Mouse (Mus musculus) right cerebral cortex, postnatal 4 days (tissue): Measurements from ENCODE around the gene Rtn4.
A peak's percentile ranks its signal among the peaks of the same experiment; 100 is the strongest.

ENCODE experiments used
- DNase-seq: peaks from one replicate; pipeline ENCODE4 v3.0.0-alpha.2; 2022

Rtn4 gene

GRCm38 (mm10) chr11:29766313-29766982 is 73.7 kb downstream of the Rtn4 start:
- DNase-seq: no peak

- DNase-seq: no peak
Observed at GRCm38 (mm10) chr11:29768523-29768922, 75.8 kb downstream of the Rtn4 start.

GRCm38 (mm10) chr11:29770666-29771400 is 78.1 kb downstream of the Rtn4 start:
- DNase-seq: no peak

GRCm38 (mm10) chr11:29772279-29772678 is 79.5 kb downstream of the Rtn4 start:
- no peak for DNase-seq

DNA sequence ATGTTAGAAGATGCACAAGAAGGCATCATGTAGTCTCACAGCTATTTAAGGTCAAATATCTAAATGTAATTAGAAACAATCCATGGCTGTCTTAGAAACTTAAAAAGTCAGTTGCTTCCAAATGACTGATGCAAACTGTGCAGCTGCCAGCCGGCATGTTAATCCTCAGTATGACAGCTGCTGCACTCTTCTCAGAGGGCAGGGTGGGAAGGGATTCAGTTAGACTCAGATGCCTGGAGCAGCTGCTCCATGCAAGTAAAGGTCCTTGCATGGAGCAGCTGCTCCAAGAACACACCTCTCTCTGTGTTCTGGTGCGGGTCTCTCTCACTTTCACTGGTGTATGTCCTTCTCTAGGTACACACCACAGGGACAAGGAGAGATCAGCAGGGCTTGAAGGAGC is 81.5 kb downstream of the Rtn4 start:
- DNase-seq: no peak

- DNase-seq: no peak
Observed at GRCm38 (mm10) chr11:29774760-29775159, 82.0 kb downstream of the Rtn4 start.

DNA sequence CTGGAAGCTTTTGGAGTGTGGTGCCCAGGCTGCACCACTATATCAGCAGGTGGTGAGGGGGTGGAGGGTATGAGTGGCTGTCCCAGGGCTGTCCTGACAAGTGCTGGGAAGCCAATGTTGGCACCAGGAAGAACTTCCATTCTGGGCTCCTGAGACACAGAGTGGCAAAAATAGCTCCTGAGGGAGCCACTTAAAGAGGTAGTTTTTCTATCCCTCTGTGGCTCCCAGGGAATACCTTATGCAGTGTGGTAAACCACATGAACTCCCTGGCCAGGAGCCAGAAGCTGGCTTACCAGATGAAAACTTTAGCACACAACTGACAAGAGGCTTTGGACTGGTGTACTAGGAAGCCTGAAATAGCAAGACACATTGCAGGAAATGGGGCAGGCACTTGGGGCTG is 85.2 kb downstream of the Rtn4 start:
- DNase-seq: peak; percentile 56

DNA sequence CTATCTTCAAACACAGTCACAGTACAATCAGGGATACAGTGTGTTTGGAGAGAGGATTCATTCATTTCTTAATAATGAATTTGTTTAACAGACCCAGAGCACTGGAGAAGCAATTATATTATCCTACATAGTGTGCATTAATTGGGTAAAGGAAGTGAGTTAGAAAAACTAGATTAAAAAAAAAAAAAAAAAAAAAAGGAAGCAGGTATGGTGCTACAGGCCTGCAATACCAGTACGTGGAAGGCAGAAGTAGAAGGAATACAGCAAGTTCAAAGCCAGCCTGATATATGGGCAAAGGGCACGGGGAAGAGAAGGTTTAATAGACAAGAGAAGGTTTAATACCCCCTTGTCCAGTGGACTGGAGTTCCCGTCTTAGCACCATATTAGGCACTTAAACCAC is 86.2 kb downstream of the Rtn4 start:
- DNase-seq: no peak

- no peak for DNase-seq
Observed at GRCm38 (mm10) chr11:29779409-29780026, 86.8 kb downstream of the Rtn4 start.

DNA sequence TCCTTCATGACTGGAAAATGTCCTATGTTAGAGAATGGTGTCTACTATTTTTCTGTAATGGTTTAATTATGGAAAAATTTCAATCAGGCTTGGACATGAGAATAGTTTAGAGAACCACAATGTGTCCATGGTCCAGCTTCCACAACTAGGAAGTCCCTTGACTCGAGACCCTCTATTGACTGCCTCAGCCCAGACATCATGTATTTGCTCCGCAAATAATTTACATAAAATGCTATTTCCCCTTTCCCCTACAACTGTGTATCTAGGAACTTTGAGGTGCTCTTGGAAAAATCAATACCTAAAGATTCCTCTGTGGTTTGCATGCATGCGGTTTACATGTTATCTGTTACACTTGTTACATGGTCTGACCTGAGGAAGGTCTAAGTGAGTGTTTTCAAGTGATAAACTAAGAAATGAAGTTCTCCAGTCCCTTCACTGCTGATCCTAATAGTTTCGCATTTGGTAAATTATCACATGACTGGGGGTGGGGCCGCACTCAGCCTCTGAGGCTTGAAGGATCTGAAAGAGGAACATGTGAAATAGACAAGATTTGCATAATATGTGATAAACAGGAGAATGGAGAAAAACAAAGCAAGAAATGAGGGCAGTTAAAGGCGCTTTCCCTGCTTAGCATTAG is 94.0 kb downstream of the Rtn4 start:
- DNase-seq: no peak

- no peak for DNase-seq
Observed at GRCm38 (mm10) chr11:29787473-29787872, 94.7 kb downstream of the Rtn4 start.

GRCm38 (mm10) chr11:29788499-29788898 is 95.8 kb downstream of the Rtn4 start:
- no peak for DNase-seq

DNA sequence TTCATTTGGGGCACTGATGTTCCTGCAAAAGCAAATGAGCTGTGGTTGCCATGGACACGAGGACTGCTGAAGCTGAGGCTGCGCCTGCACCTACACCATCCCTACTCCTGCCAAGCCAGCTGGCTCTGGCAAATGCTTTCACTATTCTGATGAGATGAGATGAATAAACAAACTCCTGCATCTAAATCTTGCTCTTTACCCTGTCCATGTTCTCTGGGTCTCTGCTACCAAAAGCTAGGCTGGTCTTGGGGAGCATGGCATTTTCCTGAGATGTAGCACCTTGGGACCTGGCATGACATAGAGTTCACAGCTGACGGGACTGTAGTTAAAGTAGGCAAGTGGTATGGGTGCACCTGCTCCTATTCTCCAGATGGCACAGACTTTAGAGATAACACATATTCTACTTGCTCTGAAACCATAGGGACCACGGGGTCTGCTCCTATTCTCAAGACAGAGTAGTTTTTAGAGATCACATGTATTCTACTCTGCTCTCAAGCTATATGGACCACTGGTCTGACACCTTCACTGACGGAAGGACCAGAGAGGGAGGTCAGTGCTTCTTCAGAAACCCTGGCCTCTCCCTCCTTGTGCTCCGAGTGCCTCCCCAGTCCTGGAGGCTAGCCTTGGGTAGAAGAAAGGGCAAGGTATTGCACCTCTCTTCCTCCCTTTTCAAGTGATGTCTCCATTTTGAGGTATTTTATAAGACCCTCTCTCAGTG is 96.3 kb downstream of the Rtn4 start:
- DNase-seq: peak; percentile 69

GRCm38 (mm10) chr11:29790796-29791195 is 98.0 kb downstream of the Rtn4 start:
- DNase-seq: no peak
